Mouse (Mus musculus) mature B cell (primary cell): ENCODE results near the gene Gcsam.

Experiments
- in situ Hi-C: fragments of 300-500 bp; cut with MboI; formaldehyde crosslinking; loops from 2 replicates; pipeline ENCODE4 v1.14.3; 2019

The Gcsam gene

DNA sequence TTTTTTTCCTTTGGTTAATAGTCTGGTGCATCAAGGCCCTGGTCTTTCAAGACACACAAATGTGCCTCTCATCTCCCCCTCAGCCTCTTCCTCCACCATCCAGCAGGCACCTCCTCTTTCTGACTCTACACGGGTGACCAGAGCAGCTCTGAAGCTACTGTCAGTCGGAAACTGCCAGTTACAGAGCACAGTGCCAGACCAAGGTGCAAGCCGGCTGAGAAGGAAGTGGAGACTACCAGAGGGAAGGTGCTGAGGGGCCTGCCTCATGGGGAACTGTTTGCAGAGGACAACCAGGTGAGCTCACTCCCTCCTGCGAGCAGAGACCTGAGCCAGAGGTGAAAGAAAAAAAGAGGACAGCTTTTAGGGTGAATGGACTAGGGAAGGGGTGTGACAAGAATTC is at the start of gene Gcsam:
Gene Gcsam (plus strand): TSS at position 114 of the 400 bp plus-strand sequence.
- in situ Hi-C loops, result no loop called here

DNA sequence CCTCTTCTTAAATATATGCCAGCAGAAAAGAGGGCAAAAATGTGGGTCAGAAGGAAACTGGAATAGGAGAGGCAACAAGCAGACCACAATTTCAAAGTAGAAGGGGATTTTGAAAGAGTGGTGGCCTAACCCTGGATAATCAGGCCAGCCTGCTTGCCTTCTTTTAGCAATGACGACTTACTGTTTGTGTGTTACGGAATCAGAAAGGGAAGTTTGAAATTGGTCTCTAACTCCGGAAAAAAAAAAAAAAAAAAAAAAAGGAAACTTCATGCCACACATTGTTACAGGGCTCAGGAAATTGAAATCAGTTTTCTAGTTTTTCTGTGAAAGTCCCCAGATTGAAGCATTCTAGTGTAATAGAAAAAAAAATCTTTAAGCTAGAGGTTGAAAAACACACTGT is 48.4 kb upstream of the Gcsam start:
- in situ Hi-C loops, result no loop called here

DNA sequence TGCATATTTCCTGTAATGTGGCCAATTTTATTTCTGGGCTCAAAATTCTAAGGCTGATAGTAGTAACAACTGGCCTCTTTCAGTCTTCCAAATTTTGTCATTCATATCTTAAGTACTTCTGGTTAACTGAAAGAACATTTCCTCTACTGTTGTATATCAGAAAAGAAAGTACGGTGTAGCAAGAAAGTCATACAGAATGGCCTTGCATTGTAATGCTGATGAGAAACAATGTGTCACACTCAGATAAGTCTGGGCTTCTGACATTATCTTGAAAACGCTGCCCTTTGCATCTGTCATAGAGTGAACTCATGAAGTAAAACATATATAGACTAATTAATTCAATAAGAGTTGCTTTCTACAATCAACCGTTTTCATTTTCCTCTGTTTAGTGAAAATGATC is 37.9 kb upstream of the Gcsam start:
- in situ Hi-C loops, result no loop called here

DNA sequence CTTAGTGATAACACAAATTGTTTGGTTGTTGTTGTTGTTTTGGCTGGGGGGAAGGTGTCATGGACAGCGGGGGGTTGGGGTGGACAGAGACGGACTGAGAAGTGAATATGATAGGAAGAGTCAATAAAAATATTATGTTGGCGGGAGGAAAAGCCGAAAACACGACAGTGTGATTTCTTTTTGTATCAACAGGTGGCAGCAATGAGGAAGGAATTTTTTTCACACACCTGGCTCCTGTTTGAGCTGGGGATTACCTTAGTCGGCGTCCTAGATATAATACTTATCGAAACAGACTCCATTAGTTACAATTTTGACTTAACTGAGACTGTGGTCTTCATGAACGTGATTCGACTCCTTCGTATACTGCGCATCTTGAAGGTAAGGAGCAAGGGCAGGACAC is 30.3 kb upstream of the Gcsam start:
- in situ Hi-C loops, result no loop called here

DNA sequence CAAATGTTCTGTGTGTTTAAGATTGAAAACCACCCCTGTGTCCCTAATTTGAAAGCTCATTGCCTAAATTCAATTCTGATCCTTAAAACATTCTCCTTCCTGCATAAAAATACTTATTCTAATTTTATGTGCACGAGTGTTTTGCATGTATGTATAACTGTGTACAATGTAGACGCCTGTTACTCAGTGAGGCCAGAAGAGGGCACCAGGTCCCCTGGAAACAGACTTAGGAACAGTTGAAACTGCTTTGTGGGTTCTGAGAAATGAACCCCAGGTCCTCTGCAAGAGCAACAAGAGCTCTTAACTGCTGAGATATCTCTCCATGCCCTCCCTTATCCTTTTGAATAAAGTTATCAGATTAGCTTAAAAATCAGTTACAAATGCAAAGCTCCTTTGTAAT is 27.7 kb upstream of the Gcsam start:
- in situ Hi-C loops, result no loop called here

DNA sequence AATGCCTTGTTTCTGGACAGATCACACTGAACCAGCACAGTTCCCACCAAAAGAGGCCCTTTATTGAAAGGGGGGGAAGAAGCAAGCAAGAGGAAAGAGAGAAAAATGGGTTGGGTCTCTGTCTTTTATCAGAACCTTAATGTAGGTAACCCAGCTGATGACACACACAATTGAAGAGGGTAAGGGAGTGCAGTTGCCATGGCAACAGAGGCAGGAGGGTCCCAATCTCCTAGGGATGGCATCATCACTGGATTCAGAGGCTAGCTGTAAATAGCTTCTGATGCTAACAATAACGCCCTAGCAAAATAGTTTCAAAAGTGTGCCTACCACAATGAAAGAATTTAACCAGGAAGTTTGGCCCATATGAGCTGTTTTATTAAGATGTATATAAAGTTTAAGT is 16.5 kb upstream of the Gcsam start:
- in situ Hi-C loops, result no loop called here

DNA sequence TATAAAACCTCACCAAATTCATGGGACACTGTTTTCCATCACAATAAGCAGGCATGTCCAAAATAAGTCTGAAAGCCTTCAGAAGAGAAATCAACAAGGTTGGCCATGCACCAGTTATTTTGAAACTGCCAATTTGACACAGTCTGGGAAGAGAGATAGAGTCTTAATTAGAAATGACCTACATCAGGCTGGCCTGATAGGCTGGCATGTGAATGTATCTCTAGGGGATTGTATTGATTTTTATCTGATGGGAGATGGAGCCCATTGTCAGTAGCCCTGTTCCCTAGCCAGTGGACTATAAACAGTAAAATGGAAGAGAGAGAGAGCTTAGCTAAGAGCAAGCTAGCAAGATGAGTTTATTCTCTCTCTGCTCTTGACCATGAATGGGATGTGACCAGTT is 14.7 kb upstream of the Gcsam start:
- in situ Hi-C loops, result no loop called here

DNA sequence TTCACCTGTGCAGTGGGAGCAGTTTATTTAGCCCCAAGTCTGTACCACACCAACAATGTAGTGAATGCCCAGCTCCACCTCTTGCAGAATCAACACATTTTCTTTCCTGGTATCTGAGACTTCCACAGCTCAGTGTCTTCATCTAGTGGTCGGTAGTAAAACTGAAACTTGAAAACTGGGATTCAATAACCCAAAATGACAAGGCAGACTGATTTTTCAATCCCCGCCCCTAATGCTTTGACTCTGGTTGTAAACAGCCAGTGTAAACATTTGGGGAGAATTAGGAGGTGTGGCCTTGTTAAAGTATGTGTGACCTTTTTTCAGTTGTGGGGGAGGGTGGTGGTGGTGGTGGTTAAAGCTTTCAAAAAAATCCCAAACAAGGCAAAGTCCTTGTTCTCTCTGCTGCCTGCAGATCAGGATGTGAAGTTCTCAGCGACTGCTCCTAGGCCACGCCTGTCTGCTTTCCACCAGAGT is 1.7 kb upstream of the Gcsam start:
- in situ Hi-C loops, result no loop called here

DNA sequence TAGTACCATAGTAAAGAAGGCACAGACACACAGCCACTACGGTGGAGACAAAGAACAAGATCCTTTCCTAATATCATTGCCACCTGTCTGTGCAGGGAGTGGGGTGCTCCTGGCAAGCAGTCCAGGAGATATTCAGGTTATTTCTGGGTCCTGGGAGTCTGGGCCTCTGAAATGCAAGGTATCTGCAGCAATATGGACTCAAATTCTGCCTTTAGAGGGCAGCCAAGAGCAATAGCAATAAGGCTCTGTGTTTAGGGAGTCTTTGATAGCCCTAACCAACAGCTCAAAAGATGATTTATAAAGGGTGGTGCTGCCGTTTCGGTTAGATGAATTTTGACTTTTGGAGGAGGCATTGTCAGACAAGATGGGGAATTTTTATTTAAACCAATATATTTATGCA is 880 bp upstream of the Gcsam start:
- in situ Hi-C loops, result no loop called here

DNA sequence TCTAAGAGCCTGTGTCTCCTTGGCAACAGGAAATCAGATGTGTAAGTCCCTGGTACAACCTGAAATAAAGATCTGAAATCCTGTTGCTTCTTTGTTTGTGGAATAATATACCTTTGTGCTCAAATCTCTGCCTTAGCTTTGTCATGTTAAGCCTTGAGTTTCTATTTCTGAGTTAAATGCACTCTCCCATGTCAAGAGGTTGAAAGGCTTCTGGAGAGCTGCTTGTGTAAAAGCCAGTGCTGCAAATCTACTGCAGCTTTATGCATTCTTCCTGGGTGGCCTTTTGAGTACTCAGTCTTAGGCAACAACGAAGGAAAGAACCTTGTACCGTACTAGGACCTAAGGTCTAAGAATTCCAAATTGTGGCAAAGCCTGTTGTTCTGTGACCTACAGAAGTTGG is 3.1 kb downstream of the Gcsam start:
- in situ Hi-C loops, result no loop called here

DNA sequence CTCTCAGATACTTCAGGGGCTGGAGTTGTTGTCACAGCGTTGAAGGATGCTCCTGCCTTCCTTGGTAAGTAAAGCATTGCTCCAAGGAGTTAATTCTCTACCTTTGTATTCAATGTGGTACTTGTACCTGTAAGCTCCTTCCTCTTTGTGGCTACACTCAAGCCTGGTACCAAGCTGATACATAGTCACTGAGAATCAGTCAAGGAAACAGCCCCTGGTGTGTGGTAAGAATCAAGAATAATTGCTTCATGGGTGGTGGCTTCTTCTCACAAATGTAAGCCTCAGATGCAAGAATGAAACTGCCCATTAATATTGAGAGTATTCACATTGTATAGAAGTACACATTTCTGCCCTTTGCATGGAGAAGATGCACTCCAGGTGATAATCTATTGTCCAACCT is 5.8 kb downstream of the Gcsam start:
- in situ Hi-C loops, result no loop called here

DNA sequence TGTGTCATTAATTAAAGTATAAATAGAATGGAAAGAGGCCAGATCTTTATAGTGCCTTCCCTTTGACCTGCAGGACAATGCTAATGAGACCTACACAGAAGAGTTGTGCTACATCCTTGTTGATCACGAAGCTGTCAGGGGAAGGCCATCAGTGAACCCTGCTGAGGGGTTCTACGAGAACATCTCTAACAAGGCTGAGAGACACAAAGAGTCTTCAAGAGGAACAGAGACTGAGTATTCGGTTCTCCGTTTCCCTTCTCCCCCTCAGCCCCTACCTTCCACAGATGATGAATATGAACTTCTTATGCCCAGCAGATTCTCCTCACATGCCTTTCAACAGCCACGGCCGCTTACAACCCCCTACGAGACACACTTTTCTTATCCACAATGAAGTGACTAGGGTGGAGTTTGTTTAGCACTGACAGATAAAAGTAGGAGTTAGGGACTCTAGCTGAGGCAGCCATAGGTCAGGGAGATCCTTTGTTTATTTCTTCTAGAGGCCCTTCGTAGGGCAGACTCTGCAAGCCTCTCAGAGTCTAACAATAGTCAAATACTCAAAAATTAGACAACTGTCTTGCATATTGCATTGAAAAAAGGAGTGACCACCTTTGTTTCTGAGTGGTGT is 9.7 kb downstream of the Gcsam start:
- in situ Hi-C loops, result loop anchor here (10.0 kb wide), 1 partner anchor 425 kb away; no protein-coding TSS in a partner anchor

DNA sequence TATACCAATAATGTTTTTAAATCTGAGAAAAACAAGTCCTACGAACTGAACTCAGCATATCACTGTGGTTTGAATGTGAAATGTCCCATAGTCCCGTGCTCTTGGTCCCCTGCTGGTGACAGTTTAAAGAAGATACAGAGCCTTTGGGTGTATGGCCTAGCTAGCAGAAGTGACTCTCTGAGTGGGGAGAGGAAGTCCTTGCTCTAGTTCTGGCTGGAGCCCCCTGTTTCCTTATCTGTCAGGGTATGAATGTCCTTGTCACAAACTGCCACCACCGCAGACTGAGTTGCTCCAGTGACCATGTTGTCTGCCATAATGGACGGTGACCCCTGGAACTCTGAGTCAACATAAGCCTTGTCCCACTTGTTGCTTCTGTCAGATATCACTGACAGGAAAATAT is 13.1 kb downstream of the Gcsam start:
- in situ Hi-C loops, result loop anchor here (10.0 kb wide), 1 partner anchor 428 kb away; no protein-coding TSS in a partner anchor

DNA sequence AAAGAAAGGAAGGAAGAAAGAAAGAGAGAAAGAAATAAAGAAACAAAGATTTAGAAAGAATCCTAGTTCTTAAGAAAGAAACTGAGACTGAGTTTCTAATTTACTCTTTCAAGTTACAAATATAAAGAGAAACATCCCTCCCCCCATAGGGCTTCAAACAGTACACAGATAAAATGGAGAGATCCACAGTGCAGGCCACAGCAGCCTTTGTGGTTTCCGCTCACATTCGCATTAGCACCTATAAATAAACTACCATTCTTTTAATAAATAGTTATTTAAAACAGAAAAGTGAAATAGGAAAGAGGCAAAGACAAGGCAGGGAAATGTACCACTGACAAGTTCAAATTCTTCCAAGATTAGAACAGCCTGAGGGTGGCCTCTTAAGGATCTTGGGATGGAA is 14.6 kb downstream of the Gcsam start:
- in situ Hi-C loops, result loop anchor here (10.0 kb wide), 1 partner anchor 430 kb away; no protein-coding TSS in a partner anchor

DNA sequence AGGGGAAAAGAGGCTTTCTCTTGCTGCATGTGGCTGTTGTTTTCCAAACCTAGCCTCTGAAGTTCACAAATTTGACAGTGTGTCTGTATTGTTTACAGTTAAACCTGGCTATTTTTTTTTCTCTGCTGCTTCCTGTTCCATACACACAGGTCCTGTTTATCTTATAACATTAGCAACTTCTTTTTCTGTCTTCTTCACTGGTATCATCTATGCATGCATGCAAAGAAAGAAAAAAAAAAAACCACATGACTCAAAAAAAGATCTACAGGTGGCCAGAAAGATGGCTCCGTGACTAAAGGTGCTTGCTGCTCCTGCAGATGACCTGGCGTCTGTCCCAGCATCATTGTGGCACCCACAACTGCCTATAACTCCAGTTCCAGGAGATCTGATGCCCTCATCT is 15.2 kb downstream of the Gcsam start:
- in situ Hi-C loops, result loop anchor here (10.0 kb wide), 1 partner anchor 431 kb away; no protein-coding TSS in a partner anchor

DNA sequence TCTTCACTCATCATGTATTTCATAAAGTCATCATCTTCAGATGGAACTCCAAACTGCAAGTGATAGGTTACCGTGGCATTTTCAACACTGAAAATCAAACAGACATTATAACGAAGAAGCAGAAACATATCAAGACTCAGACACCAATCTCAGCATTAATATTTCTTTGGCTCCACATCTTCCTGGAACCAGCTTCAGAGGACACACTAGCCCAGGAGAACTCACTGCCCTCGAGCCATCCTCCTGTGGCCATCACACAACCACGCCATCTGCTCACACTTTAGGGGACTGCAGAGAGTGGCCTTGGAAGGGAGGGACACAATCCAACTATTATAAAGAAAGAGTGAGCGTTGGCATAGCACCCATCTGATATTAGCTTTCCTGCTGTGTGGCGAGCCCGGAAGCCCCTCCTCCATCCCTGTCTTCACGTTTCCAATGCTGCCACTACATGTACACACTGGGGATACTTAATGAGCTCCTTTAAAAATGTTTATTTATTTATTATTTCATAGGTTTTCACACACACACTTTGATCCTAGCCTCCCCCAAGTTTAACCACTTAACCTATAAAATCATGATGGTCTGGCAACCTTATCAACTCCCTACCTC is 19.4 kb downstream of the Gcsam start:
- in situ Hi-C loops, result loop anchor here (10.0 kb wide), 1 partner anchor 435 kb away; no protein-coding TSS in a partner anchor

DNA sequence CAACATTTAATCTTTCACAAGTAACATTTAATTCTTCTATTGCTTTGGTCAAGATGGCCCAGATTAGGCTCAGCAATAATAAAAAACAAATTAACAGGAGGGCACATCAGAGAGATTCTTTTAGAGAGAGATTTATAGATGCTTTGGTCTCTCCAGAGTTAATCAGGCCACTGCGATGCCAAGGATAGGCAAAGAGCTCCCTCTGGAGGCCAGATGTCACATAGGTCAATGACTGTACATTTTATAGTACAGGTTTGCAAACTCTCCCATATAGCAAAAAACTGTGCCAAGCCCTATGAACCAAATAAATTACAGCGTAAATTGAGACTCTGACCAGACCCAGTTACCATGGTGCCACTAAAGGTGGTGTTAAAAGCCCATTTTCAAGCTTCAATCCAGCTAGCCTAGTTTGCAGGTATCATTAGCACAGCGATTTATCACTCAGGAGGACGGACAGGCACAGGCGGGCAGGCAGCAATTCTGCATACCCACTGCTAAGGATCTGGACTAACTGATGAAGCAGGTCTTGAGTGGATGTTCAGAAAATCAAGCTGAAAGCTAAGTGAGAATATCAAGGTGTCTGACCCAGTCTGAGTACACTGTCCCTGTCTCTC is 20.3 kb downstream of the Gcsam start:
- in situ Hi-C loops, result no loop called here

DNA sequence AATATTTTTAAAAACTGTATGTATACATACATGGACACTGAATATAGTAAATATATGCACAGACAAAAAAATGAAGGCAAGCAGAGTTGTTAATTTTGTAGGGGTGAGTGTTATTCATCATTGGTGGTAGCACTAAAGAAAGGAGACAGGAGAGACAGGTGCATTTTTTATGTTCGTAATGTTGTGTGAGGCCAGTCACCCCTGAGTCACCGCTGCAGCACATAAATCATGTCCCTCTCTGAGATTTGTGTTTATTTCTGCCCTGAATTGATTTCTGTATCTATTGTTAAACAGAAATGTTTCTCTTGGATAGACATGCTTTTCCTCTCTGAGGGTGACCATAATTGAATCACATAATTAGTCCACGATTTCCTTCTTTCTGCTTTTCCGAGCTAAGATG is 22.2 kb downstream of the Gcsam start:
- in situ Hi-C loops, result no loop called here

DNA sequence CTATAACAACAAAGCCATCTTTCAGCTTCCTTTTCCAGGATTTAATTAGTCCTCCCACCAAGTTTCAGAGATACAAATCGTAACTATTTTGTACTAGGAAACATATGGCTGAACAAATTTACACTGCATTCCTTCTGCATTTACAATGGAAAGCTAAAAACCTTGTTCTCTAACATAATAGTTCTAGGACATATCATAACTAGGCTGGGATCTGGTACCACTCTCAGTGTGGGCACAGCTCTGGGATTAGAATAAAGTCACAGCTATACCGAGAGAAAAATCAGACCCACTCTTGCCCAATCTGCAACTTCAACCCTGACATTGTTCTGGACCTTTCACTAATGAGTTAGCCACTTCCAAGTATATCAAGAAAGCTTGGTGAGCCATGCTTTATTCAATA is 25.6 kb downstream of the Gcsam start:
- in situ Hi-C loops, result no loop called here

DNA sequence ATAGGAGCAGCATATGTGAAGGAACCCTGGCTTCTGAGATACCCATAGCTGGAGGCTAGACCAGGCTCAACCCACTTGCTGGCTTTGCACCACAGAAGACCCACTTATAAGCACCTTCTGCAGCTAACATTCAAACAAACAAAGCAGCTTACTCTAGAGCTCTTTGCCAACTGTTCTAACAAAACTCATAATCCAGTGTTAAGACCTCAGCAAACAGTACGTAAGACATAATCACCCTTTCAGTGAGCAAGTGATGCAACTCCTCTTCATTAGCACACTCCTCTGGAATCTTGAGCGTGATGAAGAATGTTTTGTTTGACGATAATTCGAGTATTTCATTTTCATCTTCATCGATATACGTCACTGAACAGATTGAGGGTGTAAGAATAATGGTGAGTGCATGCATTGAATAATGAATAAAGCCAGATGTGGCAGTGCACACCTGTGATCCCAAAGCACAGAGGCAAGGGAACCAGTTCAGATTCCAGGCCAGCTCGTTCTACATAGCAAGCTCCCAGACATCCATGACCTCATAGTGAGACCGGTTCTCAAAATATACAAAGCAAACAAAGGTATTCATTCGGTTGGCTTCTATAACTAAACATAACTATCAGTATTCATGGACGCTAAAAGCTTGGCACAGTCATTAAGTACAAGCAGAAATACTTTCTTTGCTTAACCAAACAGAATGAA is 30.0 kb downstream of the Gcsam start:
- in situ Hi-C loops, result no loop called here

DNA sequence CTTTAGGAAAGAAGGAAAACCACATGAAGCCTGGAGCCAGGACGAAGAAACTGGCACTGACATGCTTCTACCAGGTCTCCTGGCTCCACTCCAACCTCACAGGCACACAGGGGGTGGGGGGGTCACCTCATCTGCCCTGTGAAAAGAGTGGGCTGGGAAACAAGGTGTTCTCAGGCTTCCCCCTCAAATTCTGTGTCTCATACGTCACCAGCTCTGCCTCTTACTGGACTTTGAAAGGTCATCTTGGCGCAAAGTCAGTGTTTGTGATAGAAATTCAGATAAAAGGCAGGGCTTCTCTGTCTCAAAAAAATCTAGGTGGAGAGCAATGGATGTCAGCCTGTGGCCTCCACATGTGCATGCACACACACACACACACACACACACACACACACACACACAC is 31.1 kb downstream of the Gcsam start:
- in situ Hi-C loops, result no loop called here

DNA sequence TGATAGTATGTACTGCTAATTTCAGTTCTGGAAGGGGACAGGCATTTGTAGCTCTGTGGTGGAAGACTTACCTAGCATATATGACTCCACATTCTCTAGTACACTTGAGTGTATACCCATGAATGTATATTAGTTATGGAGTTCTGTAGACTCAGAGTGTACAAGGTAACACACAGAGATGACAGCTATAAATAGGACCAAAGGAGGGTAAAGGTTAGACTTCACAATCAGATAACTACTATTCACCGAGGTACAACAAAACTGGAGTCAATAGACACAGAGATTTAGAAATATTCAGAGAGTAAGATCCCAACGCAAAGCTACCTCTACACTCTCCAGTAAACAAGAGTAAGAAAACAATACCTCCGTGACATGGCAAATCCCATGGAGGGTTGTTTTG is 33.8 kb downstream of the Gcsam start:
- in situ Hi-C loops, result no loop called here

DNA sequence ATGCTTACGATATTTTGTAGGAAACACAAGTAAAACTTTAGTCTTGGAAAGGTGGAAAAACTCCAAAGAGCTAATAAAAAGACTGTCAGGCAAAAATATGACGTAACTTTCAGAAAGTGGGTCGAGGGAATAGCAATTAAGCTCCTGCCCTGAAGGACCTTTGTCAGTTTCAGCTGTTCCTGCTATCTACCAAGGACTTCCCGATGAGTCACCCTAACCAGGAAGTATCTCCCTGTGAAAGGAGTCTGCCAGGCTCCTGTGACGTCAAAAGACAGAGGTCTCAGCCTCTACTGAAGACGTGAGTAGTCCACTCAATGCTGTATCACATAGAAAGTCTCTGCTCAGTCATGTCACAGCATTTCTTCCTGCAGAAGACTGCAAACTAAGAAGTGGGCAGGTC is 34.2 kb downstream of the Gcsam start:
- in situ Hi-C loops, result no loop called here
